Mouse (Mus musculus) kidney, embryonic 15.5 days (tissue): ENCODE measurements around the gene Raet1e. TPM values are rescaled to one million over a fixed set of nuclear protein-coding genes. Genes with fewer than 3 reads are reported as not detected.
"Not testable (repeated sequence)": the region's sequence is repeated elsewhere in the genome, so short reads cannot be mapped to it uniquely, and the experiment has no call there.

ENCODE experiments used
- ATAC-seq: fragments of 200-750 bp; cut with Nextera tagmentation; replicated peaks from 2 replicates; pipeline ENCODE4 v1.8.0; 2017; ENCODE audit warnings: moderate TSS enrichment; ENCODE audit not compliant: low FRiP score
- H3K27ac ChIP-seq: fragments of 300-500 bp; sonication (generic); 2 replicates; pipeline ENCODE4 v1.5.1; 2015; ENCODE audit warnings: mild to moderate bottlenecking, inconsistent platforms
- H3K27me3 ChIP-seq: fragments of 300-500 bp; sonication (generic); 2 replicates; pipeline ENCODE4 v1.6.1; 2015; ENCODE audit warnings: inconsistent platforms
- H3K36me3 ChIP-seq: fragments of 300-500 bp; sonication (generic); 2 replicates; pipeline ENCODE4 v1.6.1; 2015; ENCODE audit warnings: inconsistent platforms
- H3K4me1 ChIP-seq: fragments of 300-500 bp; sonication (generic); 2 replicates; pipeline ENCODE4 v1.6.1; 2015; ENCODE audit warnings: inconsistent platforms
- H3K4me2 ChIP-seq: fragments of 300-500 bp; sonication (generic); 2 replicates; pipeline ENCODE4 v1.6.1; 2015; ENCODE audit warnings: moderate library complexity, mild to moderate bottlenecking, inconsistent platforms
- H3K4me3 ChIP-seq: fragments of 300-500 bp; sonication (generic); replicated peaks from 2 replicates; pipeline ENCODE4 v1.5.1; 2015; ENCODE audit warnings: mild to moderate bottlenecking, inconsistent platforms
- H3K9ac ChIP-seq: fragments of 300-500 bp; sonication (generic); 2 replicates; pipeline ENCODE4 v1.6.1; 2015; ENCODE audit warnings: mild to moderate bottlenecking, inconsistent platforms
- H3K9me3 ChIP-seq: fragments of 300-500 bp; sonication (generic); replicated peaks from 2 replicates; pipeline ENCODE4 v1.6.1; 2016; ENCODE audit warnings: inconsistent platforms
- WGBS: fragments of 180-500 bp; shearing (Covaris S2); methylation state at CpG from one replicate; pipeline ENCODE4 v1.1.7; 2015; ENCODE audit warnings: mixed read lengths; 5-methylcytosine and 5-hydroxymethylcytosine counted together
- polyA plus RNA-seq: library from polyadenylated mRNA; unstranded; fragments of >200 nt; fragmentation: Nextera tagmentation; extraction: Ambion mirVana; gene quantifications from 2 replicates; pipeline ENCODE4 v1.2.1, GENCODE M21; 2015

Gene Raet1e
- polyA plus RNA-seq, 1 experiment from 2014 or later: 11.7 TPM

DNA sequence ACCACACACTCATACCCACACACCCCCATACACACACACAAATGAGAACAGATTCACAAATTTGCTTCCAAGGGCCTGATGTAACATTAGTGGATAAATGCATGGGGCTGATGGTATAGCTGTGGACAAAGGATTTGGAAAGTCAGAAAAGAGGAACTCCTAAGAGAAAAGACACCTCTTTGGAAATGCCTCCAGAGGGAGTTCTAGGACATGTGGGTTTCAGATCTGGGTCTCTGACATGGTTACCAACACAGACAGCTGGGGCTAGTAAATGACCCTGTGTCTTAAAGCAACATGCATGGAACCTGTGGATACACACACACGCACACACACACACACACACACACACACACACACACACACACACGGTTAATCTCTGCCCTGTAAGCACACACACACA lies 202.6 kb downstream of the Raet1e start:
- not testable (repeated sequence) for H3K4me3 ChIP-seq, ATAC-seq, H3K9ac ChIP-seq, H3K36me3 ChIP-seq, H3K4me2 ChIP-seq, H3K9me3 ChIP-seq, H3K27ac ChIP-seq, H3K27me3 ChIP-seq, H3K4me1 ChIP-seq
- WGBS: 44% methylated on average over 2 of the region's 2 CpGs

- not testable (repeated sequence) for H3K9ac ChIP-seq, H3K9me3 ChIP-seq, H3K27ac ChIP-seq, H3K4me1 ChIP-seq, H3K27me3 ChIP-seq, H3K36me3 ChIP-seq
- peak overlapping the region; percentile 30 for H3K4me3 ChIP-seq
- peak overlapping the region; percentile 49 for H3K4me2 ChIP-seq
- peak; percentile 89 for ATAC-seq
- WGBS: 0% methylated on average over 9 of the region's 15 CpGs
Observed at GRCm38 (mm10) chr10:22361415-22362352, 203.3 kb downstream of the Raet1e start.

GRCm38 (mm10) chr10:22362466-22362865 lies 204.1 kb downstream of the Raet1e start:
- H3K4me1 ChIP-seq, H3K4me2 ChIP-seq, H3K9ac ChIP-seq, H3K9me3 ChIP-seq, ATAC-seq, H3K27me3 ChIP-seq, H3K27ac ChIP-seq, H3K36me3 ChIP-seq, H3K4me3 ChIP-seq: not testable (repeated sequence)
- 94% methylated on average over 2 of the region's 2 CpGs for WGBS

DNA sequence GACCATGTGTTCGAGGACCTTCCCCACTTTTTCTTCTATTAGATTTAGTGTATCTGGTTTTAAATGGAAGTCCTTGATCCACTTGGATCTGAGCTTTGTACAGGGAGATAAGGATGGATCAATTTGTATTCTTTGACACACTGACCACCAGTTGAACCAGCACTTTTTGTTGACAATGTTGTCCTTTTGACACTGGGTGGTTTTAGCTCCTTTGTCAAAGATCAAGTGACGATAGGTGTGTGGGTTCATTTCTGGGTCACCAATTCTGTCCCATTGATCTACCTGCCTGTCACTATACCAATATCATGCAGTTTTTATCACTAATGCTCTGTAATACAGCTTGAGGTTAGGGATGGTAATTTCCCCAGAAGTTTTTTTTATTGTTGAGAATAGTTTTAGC lies 206.5 kb downstream of the Raet1e start:
- not testable (repeated sequence) for H3K9me3 ChIP-seq, H3K27ac ChIP-seq, H3K36me3 ChIP-seq, H3K4me1 ChIP-seq, H3K27me3 ChIP-seq, H3K4me2 ChIP-seq, ATAC-seq, H3K9ac ChIP-seq, H3K4me3 ChIP-seq
- WGBS: 76% methylated on average over 2 of the region's 2 CpGs

DNA sequence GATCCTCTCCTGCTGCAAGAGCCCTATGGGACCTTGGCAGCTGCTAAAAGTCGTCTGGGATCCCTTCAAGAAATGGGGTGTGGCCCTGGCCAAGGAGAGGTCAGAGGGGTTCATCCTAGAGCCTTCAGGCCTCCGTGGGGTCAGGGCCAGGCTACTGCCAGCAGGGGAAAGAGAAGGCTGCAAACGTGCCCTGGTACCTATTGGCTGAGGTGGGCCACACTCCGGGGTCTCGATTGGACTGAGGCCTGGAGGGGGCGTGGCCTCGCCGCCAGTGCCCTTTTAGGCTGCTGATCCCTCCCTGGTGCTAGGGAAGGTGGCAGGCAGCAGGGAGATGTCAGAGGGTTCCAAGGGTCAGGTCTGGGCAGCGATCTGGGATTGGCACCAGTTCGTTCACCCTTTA lies 222.9 kb downstream of the Raet1e start:
- H3K4me2 ChIP-seq: 0 out of 2 replicates have a peak overlapping the region, but pooled peaks have one; percentile 23
- H3K4me3 ChIP-seq, H3K9ac ChIP-seq, H3K27ac ChIP-seq, H3K4me1 ChIP-seq, H3K36me3 ChIP-seq, H3K9me3 ChIP-seq, H3K27me3 ChIP-seq: not testable (repeated sequence)
- ATAC-seq: peak; percentile 40; the same call in 1 of the 2 replicates
- 10% methylated on average over 9 of the region's 10 CpGs for WGBS

GRCm38 (mm10) chr10:22390146-22390545 lies 231.8 kb downstream of the Raet1e start:
- 88% methylated on average over 7 of the region's 7 CpGs for WGBS
- H3K27me3 ChIP-seq, H3K4me2 ChIP-seq, H3K36me3 ChIP-seq, ATAC-seq, H3K4me1 ChIP-seq, H3K9ac ChIP-seq, H3K4me3 ChIP-seq, H3K27ac ChIP-seq, H3K9me3 ChIP-seq: not testable (repeated sequence)

- H3K27me3 ChIP-seq, H3K4me1 ChIP-seq, H3K4me2 ChIP-seq, H3K9ac ChIP-seq, H3K4me3 ChIP-seq, H3K36me3 ChIP-seq, ATAC-seq, H3K27ac ChIP-seq, H3K9me3 ChIP-seq: not testable (repeated sequence)
- 85% methylated on average over 4 of the region's 5 CpGs for WGBS
Observed at GRCm38 (mm10) chr10:22391616-22392015, 233.2 kb downstream of the Raet1e start.

- ATAC-seq: not testable (repeated sequence)
Observed at GRCm38 (mm10) chr10:22393028-22393824, 234.9 kb downstream of the Raet1e start.

DNA sequence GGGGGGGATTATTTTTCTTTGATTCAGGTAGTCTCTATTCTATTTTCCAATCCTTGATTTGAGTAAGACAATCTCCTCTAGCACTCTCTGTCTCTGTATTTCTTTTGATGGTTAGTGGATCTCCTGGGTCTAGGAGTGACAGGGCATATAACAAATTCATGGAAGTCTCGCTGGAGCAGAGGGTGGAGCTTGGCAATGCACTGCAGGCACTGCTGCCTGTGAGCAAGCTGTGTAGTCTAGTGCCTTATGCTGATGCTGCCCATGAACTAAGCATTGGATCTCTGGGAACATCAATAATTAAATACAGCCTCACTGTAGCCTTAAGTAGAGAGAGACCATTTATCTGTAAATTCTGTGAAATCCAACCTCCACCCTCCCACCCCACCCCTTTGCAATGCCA lies 238.3 kb downstream of the Raet1e start:
- H3K9me3 ChIP-seq, H3K36me3 ChIP-seq, H3K4me1 ChIP-seq, H3K27me3 ChIP-seq, H3K4me2 ChIP-seq, ATAC-seq, H3K27ac ChIP-seq, H3K9ac ChIP-seq, H3K4me3 ChIP-seq: not testable (repeated sequence)
- WGBS: 19% methylated on average over 1 of the region's 1 CpGs

More at GRCm38 (mm10) chr10:22393028-22393824, 234.9 kb downstream of the Raet1e start:
- H3K4me1 ChIP-seq, H3K9me3 ChIP-seq, H3K36me3 ChIP-seq, H3K4me2 ChIP-seq, H3K27ac ChIP-seq, H3K9ac ChIP-seq, H3K27me3 ChIP-seq, H3K4me3 ChIP-seq: not testable (repeated sequence)
- WGBS: no CpG with 5 or more reads among the region's 2 CpGs

- H3K4me2 ChIP-seq, H3K9ac ChIP-seq, H3K4me1 ChIP-seq, H3K27ac ChIP-seq, H3K27me3 ChIP-seq, H3K4me3 ChIP-seq, H3K36me3 ChIP-seq, H3K9me3 ChIP-seq: not testable (repeated sequence)
- peak; percentile 85 for ATAC-seq
- WGBS: 2% methylated on average over 9 of the region's 11 CpGs
Observed at GRCm38 (mm10) chr10:22402225-22402917, 244.0 kb downstream of the Raet1e start.

DNA sequence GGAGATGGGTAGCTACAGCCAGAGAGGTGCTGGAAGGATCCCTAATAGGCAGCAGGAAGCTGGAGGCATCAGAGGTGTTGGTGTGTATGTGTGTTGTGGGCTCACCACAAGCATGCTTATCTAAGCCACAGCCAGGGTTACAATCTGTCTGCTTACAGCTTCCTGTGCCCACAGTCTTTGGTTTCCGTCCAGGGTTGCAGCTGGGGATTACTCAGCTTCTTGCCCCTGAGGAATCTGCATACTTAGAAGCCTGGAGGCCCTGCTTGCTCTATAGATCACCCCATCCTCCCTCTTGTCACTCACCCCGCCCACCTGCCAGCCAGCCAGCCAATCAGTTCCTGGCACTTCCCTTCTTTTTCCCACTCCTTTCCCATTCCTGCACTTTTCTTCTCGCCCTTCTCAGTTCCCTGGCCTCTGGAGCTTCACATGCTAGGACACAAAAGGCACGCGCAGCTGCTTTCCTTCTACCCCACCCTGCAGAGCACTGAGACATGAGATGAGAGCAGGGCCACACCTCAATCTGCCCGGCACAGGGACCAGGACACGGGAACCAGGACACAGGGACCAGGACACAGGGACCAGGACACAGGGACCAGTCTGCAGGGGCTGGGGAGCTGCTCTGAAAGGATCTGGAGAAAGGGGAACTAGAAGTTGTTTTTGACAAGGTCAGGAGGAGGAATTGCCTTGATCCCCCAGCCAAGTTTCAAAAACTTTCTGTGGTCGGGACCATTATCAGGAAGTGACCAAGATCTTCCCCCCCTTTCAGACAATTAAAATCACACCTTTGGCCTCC lies 255.5 kb downstream of the Raet1e start:
- WGBS: 12% methylated on average over 2 of the region's 8 CpGs
- not testable (repeated sequence) for H3K36me3 ChIP-seq, H3K9ac ChIP-seq, H3K4me2 ChIP-seq, H3K27ac ChIP-seq, H3K4me3 ChIP-seq, H3K9me3 ChIP-seq, H3K4me1 ChIP-seq, H3K27me3 ChIP-seq
- ATAC-seq: peak; percentile 82; the same call in 1 of the 2 replicates
